Mouse (Mus musculus): ENCODE results near the gene Wdr59. TPM values are rescaled to one million over a fixed set of nuclear protein-coding genes. Genes with fewer than 3 reads are reported as not detected.

The Wdr59 gene
- polyA plus RNA-seq, 1 experiment, result 4.8 TPM

DNA sequence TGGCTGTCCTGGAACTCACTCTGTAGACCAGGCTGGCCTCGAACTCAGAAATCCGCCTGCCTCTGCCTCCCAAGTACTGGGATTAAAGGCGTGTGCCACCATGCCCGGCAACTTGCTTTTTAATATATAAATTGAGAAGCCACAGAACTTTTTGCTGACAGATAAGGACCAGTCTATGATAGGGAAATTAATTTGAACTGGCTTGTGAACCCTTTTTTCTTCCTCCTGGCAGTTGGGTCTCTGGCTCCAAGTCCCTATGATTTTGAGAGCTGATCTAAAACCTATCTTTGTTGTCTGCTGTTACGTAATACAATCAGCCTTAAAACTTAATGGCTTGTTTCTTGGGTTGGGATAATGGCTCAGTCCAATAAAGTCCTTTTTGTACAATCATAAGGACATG is 41.2 kb upstream of the Wdr59 start:
- TF ChIP-seq POLR2A (IDR thresholded peaks at IDR 0.05; ENCODE audit: borderline replicate concordance, low read depth, low read length) (no peak), CTCF (IDR thresholded peaks at IDR 0.05; ENCODE audit: low read depth, low read length) (no peak)
- Histone ChIP-seq H3K4me1 (ENCODE audit: control insufficient read depth, insufficient read depth, low read length) (peaks cover 62% of the 10 kb centered on the region), H3K27ac (ENCODE audit: insufficient read depth, low read depth, low read length) (peak overlapping the region; percentile 54), H3K4me3 (ENCODE audit: insufficient read depth, low read length) (no peak overlapping the region)

- H3K27ac ChIP-seq (ENCODE audit: insufficient read depth, low read depth, low read length), result peak overlapping the region; percentile 54
- TF ChIP-seq POLR2A (IDR thresholded peaks at IDR 0.05; ENCODE audit: borderline replicate concordance, low read depth, low read length) (no peak), CTCF (IDR thresholded peaks at IDR 0.05; ENCODE audit: low read depth, low read length) (no peak)
- H3K4me1 ChIP-seq (ENCODE audit: control insufficient read depth, insufficient read depth, low read length), result peaks cover 59% of the 10 kb centered on the region
- no peak overlapping the region for H3K4me3 ChIP-seq (ENCODE audit: insufficient read depth, low read length)
Observed at GRCm38 (mm10) chr8:111562274-111562803, 40.4 kb upstream of the Wdr59 start.

GRCm38 (mm10) chr8:111561824-111562223 is 39.9 kb upstream of the Wdr59 start:
- H3K27ac ChIP-seq (ENCODE audit: insufficient read depth, low read depth, low read length), result peak overlapping the region; percentile 59
- peaks cover 65% of the 10 kb centered on the region for H3K4me1 ChIP-seq (ENCODE audit: control insufficient read depth, insufficient read depth, low read length)
- TF ChIP-seq POLR2A (IDR thresholded peaks at IDR 0.05; ENCODE audit: borderline replicate concordance, low read depth, low read length), result no peak
- H3K4me3 ChIP-seq (ENCODE audit: insufficient read depth, low read length), result no peak overlapping the region

- Histone ChIP-seq H3K27ac (ENCODE audit: insufficient read depth, low read depth, low read length) (peak overlapping the region; percentile 56), H3K4me3 (ENCODE audit: insufficient read depth, low read length) (no peak overlapping the region)
- no peak for TF ChIP-seq POLR2A (IDR thresholded peaks at IDR 0.05; ENCODE audit: borderline replicate concordance, low read depth, low read length)
- TF ChIP-seq CTCF (IDR thresholded peaks at IDR 0.05; ENCODE audit: low read depth, low read length), result no peak
Observed at GRCm38 (mm10) chr8:111551511-111552130, 29.7 kb upstream of the Wdr59 start.

GRCm38 (mm10) chr8:111550002-111550870 is 28.3 kb upstream of the Wdr59 start:
- TF ChIP-seq POLR2A (IDR thresholded peaks at IDR 0.05; ENCODE audit: borderline replicate concordance, low read depth, low read length), result no peak
- no peak for TF ChIP-seq CTCF (IDR thresholded peaks at IDR 0.05; ENCODE audit: low read depth, low read length)
- Histone ChIP-seq H3K4me3 (ENCODE audit: insufficient read depth, low read length) (peak overlapping the region; percentile 19; the same call in 1 of the 2 replicates), H3K27ac (ENCODE audit: insufficient read depth, low read depth, low read length) (peak overlapping the region; percentile 80)

More at GRCm38 (mm10) chr8:111551511-111552130, 29.7 kb upstream of the Wdr59 start:
- H3K4me1 ChIP-seq (ENCODE audit: control insufficient read depth, insufficient read depth, low read length), result peaks cover 58% of the 10 kb centered on the region

GRCm38 (mm10) chr8:111548201-111548600 is 26.3 kb upstream of the Wdr59 start:
- TF ChIP-seq POLR2A (IDR thresholded peaks at IDR 0.05; ENCODE audit: borderline replicate concordance, low read depth, low read length) (no peak), CTCF (IDR thresholded peaks at IDR 0.05; ENCODE audit: low read depth, low read length) (no peak)
- Histone ChIP-seq H3K4me1 (ENCODE audit: control insufficient read depth, insufficient read depth, low read length) (peaks cover 64% of the 10 kb centered on the region), H3K27ac (ENCODE audit: insufficient read depth, low read depth, low read length) (no peak overlapping the region), H3K4me3 (ENCODE audit: insufficient read depth, low read length) (no peak overlapping the region)

More at GRCm38 (mm10) chr8:111550002-111550870, 28.3 kb upstream of the Wdr59 start:
- peaks cover 62% of the 10 kb centered on the region for H3K4me1 ChIP-seq (ENCODE audit: control insufficient read depth, insufficient read depth, low read length)

- Histone ChIP-seq H3K4me3 (ENCODE audit: insufficient read depth, low read length) (no peak overlapping the region), H3K27ac (ENCODE audit: insufficient read depth, low read depth, low read length) (no peak overlapping the region), H3K4me1 (ENCODE audit: control insufficient read depth, insufficient read depth, low read length) (peaks cover 59% of the 10 kb centered on the region)
- TF ChIP-seq CTCF (IDR thresholded peaks at IDR 0.05; ENCODE audit: low read depth, low read length) (no peak), POLR2A (IDR thresholded peaks at IDR 0.05; ENCODE audit: borderline replicate concordance, low read depth, low read length) (no peak)
Observed at GRCm38 (mm10) chr8:111547144-111547543, 25.3 kb upstream of the Wdr59 start.

GRCm38 (mm10) chr8:111545406-111546156 is 23.7 kb upstream of the Wdr59 start:
- H3K27ac ChIP-seq (ENCODE audit: insufficient read depth, low read depth, low read length), result no peak overlapping the region
- TF ChIP-seq CTCF (IDR thresholded peaks at IDR 0.05; ENCODE audit: low read depth, low read length), result no peak
- no peak for TF ChIP-seq POLR2A (IDR thresholded peaks at IDR 0.05; ENCODE audit: borderline replicate concordance, low read depth, low read length)
- H3K4me3 ChIP-seq (ENCODE audit: insufficient read depth, low read length), result no peak overlapping the region
- H3K4me1 ChIP-seq (ENCODE audit: control insufficient read depth, insufficient read depth, low read length), result peaks cover 57% of the 10 kb centered on the region

- H3K4me3 ChIP-seq (ENCODE audit: insufficient read depth, low read length), result no peak overlapping the region
- no peak overlapping the region for H3K27ac ChIP-seq (ENCODE audit: insufficient read depth, low read depth, low read length)
- TF ChIP-seq POLR2A (IDR thresholded peaks at IDR 0.05; ENCODE audit: borderline replicate concordance, low read depth, low read length) (no peak), CTCF (IDR thresholded peaks at IDR 0.05; ENCODE audit: low read depth, low read length) (no peak)
- H3K4me1 ChIP-seq (ENCODE audit: control insufficient read depth, insufficient read depth, low read length), result peaks cover 50% of the 10 kb centered on the region
Observed at GRCm38 (mm10) chr8:111543712-111544380, 22.0 kb upstream of the Wdr59 start.

Measured in bone marrow macrophage, adult 2 months (primary cell).